Mouse (Mus musculus) heart, postnatal 14 days (tissue): ENCODE data around the gene Mcm9. TPM values are rescaled to one million over a fixed set of nuclear protein-coding genes. Genes with fewer than 3 reads are reported as not detected.
A peak's percentile ranks its signal among the peaks of the same experiment; 100 is the strongest.
"Not testable (repeated sequence)": the region's sequence is repeated elsewhere in the genome, so short reads cannot be mapped to it uniquely, and the experiment has no call there.

ENCODE experiments used
- DNase-seq, 2 experiments: peaks; one replicate each; pipeline ENCODE4 v3.0.0; 2021 to 2022
- intact Hi-C: fragments of 180-260 bp; cut with DNase I; formaldehyde crosslinking; loops from one replicate; pipeline ENCODE4 v1.15.1; 2025
- long read RNA-seq, 2 experiments: library from polyadenylated mRNA; stranded (forward); transcript quantifications; one replicate each; pipeline ENCODE4 v2.0.0; 2021
- total RNA-seq, 2 experiments: library from RNA; stranded (reverse); gene quantifications; 2 replicates each; pipeline ENCODE4 v1.2.3; 2021

Mcm9 gene
- total RNA-seq = 1 to 10 TPM; 4.2 to 4.7 TPM
- long read RNA-seq, experiment 1, partial matches to known transcripts = 3 of 5 reads
- long read RNA-seq, experiment 1, other reads (novel, unspliced or antisense) = 1 of 5 reads
- long read RNA-seq, experiment 2, partial matches to known transcripts = 3 of 6 reads
- long read RNA-seq, experiment 2, other reads (novel, unspliced or antisense) = 3 of 6 reads

DNA sequence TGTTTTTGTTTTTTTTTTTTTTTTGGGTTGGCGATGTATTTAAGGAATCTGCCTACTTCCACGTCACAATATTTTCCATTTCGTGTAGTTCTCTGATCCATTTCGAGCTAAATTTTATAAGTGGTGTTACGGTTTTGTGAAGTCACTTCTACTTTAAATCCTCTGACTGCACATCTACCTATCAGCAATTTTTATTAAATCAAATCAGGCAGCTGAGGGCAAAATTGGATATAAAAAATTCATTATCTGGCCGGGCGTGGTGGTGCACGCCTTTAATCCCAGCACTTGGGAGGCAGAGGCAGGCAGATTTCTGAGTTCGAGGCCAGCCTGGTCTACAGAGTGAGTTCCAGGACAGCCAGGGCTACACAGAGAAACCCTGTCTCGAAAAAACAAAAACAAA, at the start of gene Mcm9:
Gene Mcm9 (minus strand): TSS at position 101 of the 400 bp plus-strand sequence.
- DNase-seq, intact Hi-C loops: not testable (repeated sequence)

GRCm38 (mm10) chr10:53661788-53662187, 31.5 kb upstream of the Mcm9 start:
- intact Hi-C loops = no loop called here
- peak in 1 of 2 experiments; percentile 6 for DNase-seq

DNA sequence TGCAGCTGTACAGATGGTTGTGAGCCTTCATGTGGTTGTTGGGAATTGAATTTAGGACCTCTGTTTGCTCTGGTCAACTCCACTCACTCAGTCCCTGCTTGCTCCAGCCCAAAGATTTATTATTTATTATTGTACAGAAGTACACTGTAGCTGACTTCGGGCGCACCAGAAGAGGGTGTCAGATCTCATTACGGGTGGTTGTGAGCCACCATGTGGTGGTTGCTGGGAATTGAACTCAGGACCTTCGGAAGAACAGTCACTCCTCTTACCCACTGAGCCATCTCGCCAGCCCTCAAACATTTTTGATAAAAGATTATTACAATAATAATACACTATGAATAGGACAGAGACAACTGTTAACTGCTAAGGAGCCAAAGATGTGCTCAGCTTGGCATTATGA, 24.0 kb upstream of the Mcm9 start:
- not testable (repeated sequence) for DNase-seq

DNA sequence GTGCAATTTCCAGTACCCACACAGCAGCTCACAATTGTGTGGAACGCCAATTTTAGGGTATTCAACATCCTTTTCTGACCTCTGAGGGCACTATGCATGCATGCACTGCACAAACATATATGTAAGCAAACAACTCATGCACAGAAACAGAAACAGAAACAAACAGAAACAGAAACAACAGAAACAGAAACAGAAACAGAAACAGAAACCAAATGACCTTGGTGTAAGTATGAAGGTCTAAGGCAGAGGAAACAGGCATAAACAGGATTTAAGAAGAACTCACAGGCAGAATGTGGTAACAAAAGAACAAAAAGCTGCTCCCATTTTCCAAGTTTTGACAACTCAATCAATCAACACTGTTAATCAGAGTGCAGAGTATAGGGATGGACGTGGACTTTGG, 20.4 kb upstream of the Mcm9 start:
- no peak for DNase-seq
- intact Hi-C loops = no loop called here

More for the DNA sequence above, 24.0 kb upstream of the Mcm9 start:
- intact Hi-C loops = not testable (repeated sequence)

DNA sequence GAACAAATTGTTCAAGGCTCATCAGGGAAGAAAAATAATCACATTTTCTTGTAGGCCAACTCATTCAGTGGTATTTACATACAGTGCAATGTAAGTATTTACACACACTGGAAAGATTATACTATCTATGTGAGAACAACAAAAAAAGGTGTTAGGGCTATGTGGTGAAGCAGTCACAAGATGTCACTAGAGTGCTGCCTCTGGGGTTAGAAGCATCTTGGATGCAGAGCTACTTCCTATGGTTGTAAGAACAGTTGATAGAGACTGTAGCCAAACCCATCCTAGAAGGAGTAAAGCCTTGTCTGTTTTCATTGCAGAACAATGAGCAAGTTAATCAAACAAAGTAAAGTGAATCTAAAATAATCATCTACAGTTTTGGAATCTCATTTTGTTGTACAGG, 11.3 kb upstream of the Mcm9 start:
- DNase-seq = peak; percentile 15 to 42
- intact Hi-C loops = loop anchor here (2.0 kb wide), 1 partner anchor 153 kb away; no protein-coding TSS in a partner anchor

- peak in 1 of 2 experiments; percentile 29 for DNase-seq
- intact Hi-C loops = no loop called here
Measured at GRCm38 (mm10) chr10:53635246-53635971, 5.2 kb upstream of the Mcm9 start.

DNA sequence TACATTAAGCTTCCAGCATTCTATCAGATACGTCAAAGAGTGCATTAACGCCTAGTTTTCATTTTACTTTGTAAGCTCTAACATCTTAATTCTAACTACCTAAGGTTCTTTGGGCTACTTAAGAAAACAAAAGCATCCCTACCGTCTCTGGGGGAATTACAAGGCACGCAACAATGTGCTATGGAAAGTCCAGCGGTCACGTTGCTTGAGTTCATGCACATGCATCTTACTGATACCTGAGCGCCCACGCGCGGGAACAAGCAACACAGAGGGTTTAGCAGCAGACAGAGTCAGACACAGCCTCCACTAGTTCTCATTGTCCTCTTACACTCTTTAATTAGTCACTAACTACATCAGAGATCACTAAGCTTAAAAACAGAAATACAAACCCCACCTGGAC, 3.9 kb upstream of the Mcm9 start:
- intact Hi-C loops = no loop called here

DNA sequence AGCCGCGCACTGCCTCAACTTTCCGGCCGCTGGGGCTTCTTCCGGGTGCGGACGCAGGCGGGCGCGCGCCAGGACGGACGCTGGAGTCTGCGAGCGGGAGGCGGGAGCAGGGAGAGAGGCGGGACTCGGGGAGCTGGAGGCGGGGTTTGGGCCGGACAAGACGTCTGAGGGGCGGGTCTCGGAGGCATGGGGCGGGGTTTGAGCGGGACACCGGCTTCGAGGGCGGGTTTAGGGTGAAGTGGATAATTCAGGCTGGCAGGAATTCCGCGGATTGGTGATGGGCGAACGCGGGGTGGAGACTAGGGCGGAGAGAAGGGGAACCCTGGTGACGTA, 355 bp downstream of the Mcm9 start:
- intact Hi-C loops = loop anchor here (2.0 kb wide), 1 partner anchor 33 kb away; the partner anchor contains the start of gene Asf1a

More for the DNA sequence above, 3.9 kb upstream of the Mcm9 start:
- no peak for DNase-seq

DNA sequence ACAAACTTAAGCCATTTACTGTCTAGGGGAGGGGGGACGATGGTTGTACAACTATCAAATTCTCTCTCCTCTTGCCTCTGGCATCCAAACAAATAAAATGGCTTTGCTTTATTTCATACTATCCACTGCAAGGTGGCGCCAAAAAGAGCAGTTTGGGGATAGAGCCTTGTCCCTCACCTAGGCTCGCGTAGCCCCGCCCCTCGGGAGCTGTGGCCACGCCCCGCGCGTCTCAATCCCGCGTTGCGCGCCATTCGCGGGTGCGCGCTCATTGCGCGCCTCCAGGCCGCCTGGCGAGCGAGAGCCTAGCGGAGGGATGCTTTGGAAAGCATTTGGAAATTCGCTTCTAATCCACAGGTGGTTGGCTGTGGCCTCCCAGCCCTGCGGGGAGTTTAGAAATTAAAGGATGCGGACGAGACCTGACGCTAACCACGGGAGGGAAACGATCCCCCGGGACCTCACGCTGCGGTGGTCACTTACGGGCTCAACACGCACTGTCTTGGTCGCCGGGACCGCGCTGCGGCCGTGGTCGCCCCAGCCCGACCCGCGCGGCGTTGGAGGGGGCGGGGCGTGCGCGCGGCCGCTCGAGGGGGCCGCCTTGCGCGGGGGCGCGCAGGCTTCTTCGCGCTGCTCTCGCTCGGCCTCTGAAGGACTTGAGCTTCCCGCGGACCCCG, 857 bp downstream of the Mcm9 start:
- DNase-seq = peak; percentile 92 to 95
- intact Hi-C loops = loop anchor here (2.0 kb wide), 1 partner anchor 33 kb away; the partner anchor contains the start of gene Asf1a

More for the DNA sequence above, 355 bp downstream of the Mcm9 start:
- peak; percentile 94 to 95 for DNase-seq

DNA sequence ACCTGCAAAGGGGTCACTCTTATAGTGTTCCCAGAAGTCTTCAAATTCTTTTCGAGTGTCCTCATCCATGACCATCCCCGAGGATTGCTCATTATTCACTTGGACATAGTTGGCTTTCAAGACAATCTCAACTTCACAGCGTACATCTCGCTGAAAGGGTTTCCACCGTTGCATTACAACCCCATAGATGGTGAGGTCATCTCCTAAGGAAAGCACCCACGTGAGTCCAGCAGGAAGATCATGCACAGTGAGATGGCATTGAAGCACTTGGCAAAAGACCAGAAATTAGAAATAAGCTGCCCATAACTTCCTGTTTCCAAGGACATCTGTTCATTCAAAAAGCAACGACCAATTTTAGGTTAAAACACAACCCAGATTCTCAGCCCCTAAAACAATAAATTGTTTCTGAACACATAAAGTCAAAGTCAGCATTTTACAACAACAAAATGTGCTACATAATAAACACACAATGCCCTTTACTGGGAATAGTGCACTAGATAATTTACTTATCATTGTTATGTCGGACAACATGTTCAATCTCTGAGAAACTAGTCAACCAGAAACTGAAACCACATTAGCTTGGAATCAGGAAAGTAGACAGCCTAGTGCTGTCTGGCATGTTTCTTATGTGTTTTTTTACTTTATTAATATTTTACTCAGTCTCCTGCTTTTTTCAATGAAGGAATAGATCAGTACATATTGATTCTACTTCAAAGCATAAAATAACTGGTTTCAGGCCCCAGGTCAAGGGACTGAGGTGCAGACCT, 14.2 kb downstream of the Mcm9 start:
- intact Hi-C loops = no loop called here
- no peak for DNase-seq

DNA sequence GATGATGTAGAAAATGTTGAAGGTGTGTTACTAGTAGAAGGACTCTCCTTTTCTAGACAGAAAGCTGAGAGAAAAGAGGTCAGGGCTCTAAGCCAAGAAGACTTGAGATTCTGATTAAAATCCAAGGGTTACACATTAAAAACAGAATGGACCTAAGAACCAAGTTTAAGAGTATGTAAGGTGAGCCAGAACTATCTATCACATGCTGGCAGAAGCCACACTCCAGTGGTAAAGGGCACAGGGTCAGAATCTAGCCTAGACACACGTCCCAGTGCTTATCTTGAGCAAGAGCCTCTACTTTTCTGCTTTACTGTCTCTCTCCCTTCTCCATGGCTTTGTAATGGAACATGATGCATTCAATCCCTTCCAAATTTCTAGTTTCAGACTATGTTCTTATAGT, 16.3 kb downstream of the Mcm9 start:
- no peak for DNase-seq
- intact Hi-C loops = no loop called here

GRCm38 (mm10) chr10:53612172-53612571, 18.1 kb downstream of the Mcm9 start:
- no peak for DNase-seq
- intact Hi-C loops = no loop called here

- no peak for DNase-seq
- intact Hi-C loops = no loop called here
Measured at GRCm38 (mm10) chr10:53608274-53608673, 22.0 kb downstream of the Mcm9 start.

- DNase-seq = no peak
- intact Hi-C loops = no loop called here
Measured at GRCm38 (mm10) chr10:53605328-53605727, 24.9 kb downstream of the Mcm9 start.

GRCm38 (mm10) chr10:53598821-53599220, 31.4 kb downstream of the Mcm9 start:
- no peak for DNase-seq
- intact Hi-C loops = loop anchor here (10.0 kb wide), 1 partner anchor 254 kb away; no protein-coding TSS in a partner anchor

DNA sequence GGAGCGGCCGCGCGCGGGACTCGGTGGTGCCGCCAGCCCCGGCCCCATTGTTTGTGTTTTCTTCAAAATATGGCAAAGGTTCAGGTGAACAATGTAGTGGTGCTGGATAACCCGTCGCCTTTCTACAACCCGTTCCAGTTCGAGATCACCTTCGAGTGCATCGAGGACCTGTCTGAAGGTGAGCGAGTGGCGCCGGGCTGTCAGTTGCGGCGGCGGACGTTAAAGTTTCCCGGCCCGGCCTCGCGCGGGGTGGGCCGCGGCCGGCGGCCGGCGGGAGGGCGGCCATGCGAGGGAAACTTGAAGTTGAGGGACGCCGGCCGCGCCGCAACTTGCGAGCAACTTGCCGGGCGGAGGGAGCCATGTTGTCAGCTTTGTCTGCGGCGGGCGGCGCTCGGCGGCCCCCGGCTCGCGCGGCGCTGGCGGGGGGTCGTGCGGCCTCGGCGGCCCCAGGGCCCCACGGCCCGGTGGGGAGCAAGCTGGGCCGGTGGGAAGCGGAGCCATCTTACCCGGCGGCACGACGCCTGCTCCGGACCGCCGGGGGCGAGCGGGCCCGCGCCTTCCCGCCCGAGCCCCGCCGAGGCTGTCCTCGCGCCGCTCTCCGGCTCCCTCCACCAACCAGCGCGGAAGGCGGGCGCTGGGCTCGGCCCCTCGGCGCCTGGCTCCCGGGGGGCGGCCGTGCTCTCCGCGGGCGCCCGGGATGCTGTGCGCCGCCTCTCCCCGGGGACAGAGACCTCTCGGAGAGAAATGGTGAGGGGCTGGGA, 32.9 kb downstream of the Mcm9 start:
- peak; percentile 57 to 69 for DNase-seq
- intact Hi-C loops = loop anchor here (2.0 to 10.0 kb wide), 2 partner anchors 32 to 252 kb away; no protein-coding TSS in a partner anchor

GRCm38 (mm10) chr10:53596677-53597120, 33.5 kb downstream of the Mcm9 start, which contains the start of gene Asf1a:
TSS of gene Asf1a (plus strand) at chr10:53596757.
- intact Hi-C loops = loop anchor here (2.0 to 10.0 kb wide), 2 partner anchors 32 to 252 kb away; no protein-coding TSS in a partner anchor
- peak; percentile 97 for DNase-seq

- DNase-seq = no peak
Measured at GRCm38 (mm10) chr10:53595744-53596676, 34.2 kb downstream of the Mcm9 start.

More at GRCm38 (mm10) chr10:53595744-53596676, 34.2 kb downstream of the Mcm9 start:
- intact Hi-C loops = loop anchor here (2.0 to 10.0 kb wide), 2 partner anchors 33 to 251 kb away; no protein-coding TSS in a partner anchor
